Mouse (Mus musculus) stomach, embryonic 14.5 days (tissue): Measurements from ENCODE around the gene Scn3b. TPM values are rescaled to one million over a fixed set of nuclear protein-coding genes. Genes with fewer than 3 reads are reported as not detected.

ENCODE experiments used
- ATAC-seq: fragments of 200-750 bp; cut with Nextera tagmentation; 2 replicates; pipeline ENCODE4 v1.8.0; 2017; ENCODE audit warnings: low read depth, moderate TSS enrichment; ENCODE audit not compliant: insufficient number of reproducible peaks, insufficient read depth, low FRiP score
- H3K27ac ChIP-seq: fragments of 300-500 bp; sonication (generic); 2 replicates; pipeline ENCODE4 v1.5.1; 2014; ENCODE audit warnings: mild to moderate bottlenecking, low read length, moderate library complexity, mixed read lengths
- H3K27me3 ChIP-seq: fragments of 300-500 bp; sonication (generic); 2 replicates; pipeline ENCODE4 v1.6.1; 2014; ENCODE audit warnings: low read length, control low read depth, mixed read lengths; ENCODE audit not compliant: control insufficient read depth, insufficient read depth
- H3K36me3 ChIP-seq: fragments of 300-500 bp; sonication (generic); 2 replicates; pipeline ENCODE4 v1.6.1; 2014; ENCODE audit warnings: mild to moderate bottlenecking, control low read depth, low read length, moderate library complexity, mixed read lengths; ENCODE audit not compliant: control insufficient read depth, insufficient read depth
- H3K4me1 ChIP-seq: fragments of 300-500 bp; sonication (generic); 2 replicates; pipeline ENCODE4 v1.6.1; 2014; ENCODE audit warnings: low read length, control low read depth, mixed read lengths; ENCODE audit not compliant: control insufficient read depth, insufficient read depth
- H3K4me2 ChIP-seq: fragments of 300-500 bp; sonication (generic); replicated peaks from 2 replicates; pipeline ENCODE4 v1.6.1; 2014; ENCODE audit warnings: low read depth, low read length, control low read depth
- H3K4me3 ChIP-seq: fragments of 300-500 bp; sonication (generic); 2 replicates; pipeline ENCODE4 v1.5.1; 2014; ENCODE audit warnings: low read depth, low read length, control low read depth
- H3K9ac ChIP-seq: fragments of 300-500 bp; sonication (generic); replicated peaks from 2 replicates; pipeline ENCODE4 v1.6.1; 2014; ENCODE audit warnings: low read depth, mild to moderate bottlenecking, control low read depth, low read length, moderate library complexity, mixed read lengths
- H3K9me3 ChIP-seq: fragments of 300-500 bp; sonication (generic); 2 replicates; pipeline ENCODE4 v1.6.1; 2016; ENCODE audit warnings: low read depth, low read length, control low read depth; ENCODE audit not compliant: control insufficient read depth
- WGBS: fragments of 180-500 bp; shearing (Covaris S2); extraction: QIAGEN DNeasy Blood & Tissue Kit; methylation state at CpG from one replicate; pipeline ENCODE4 v1.1.7; 2014; 5-methylcytosine and 5-hydroxymethylcytosine counted together
- polyA plus RNA-seq: library from polyadenylated mRNA; unstranded; fragments of >200 nt; fragmentation: Nextera tagmentation; extraction: Ambion mirVana; gene quantifications from 2 replicates; pipeline ENCODE4 v1.2.1, GENCODE M21; 2014

Gene Scn3b
- polyA plus RNA-seq, 1 experiment from 2014 or later, result 7.9 TPM

GRCm38 (mm10) chr9:40331411-40332286 lies 62.6 kb downstream of the Scn3b start:
- Histone ChIP-seq H3K4me1 (no peaks in the 10 kb centered on the region), H3K36me3 (0 out of 2 replicates have a peak, but pooled peaks cover 4% of the 10 kb centered on the region), H3K4me2 (no peak overlapping the region), H3K27me3 (no peaks in the 10 kb centered on the region), H3K4me3 (no peak overlapping the region), H3K9me3 (no peaks in the 10 kb centered on the region), H3K27ac (no peak overlapping the region), H3K9ac (no peak overlapping the region)
- 82% methylated on average over 15 of the region's 15 CpGs for WGBS
- no peak for ATAC-seq

GRCm38 (mm10) chr9:40332326-40332725 lies 63.3 kb downstream of the Scn3b start:
- Histone ChIP-seq H3K4me1 (no peaks in the 10 kb centered on the region), H3K9me3 (no peaks in the 10 kb centered on the region), H3K4me3 (no peak overlapping the region), H3K4me2 (no peak overlapping the region), H3K27me3 (no peaks in the 10 kb centered on the region), H3K27ac (no peak overlapping the region), H3K9ac (no peak overlapping the region), H3K36me3 (0 out of 2 replicates have a peak, but pooled peaks cover 4% of the 10 kb centered on the region)
- 70% methylated on average over 4 of the region's 4 CpGs for WGBS
- ATAC-seq, result no peak

GRCm38 (mm10) chr9:40332731-40333648 lies 64.0 kb downstream of the Scn3b start:
- Histone ChIP-seq H3K27me3 (no peaks in the 10 kb centered on the region), H3K4me1 (no peaks in the 10 kb centered on the region), H3K36me3 (0 out of 2 replicates have a peak, but pooled peaks cover 3% of the 10 kb centered on the region), H3K9ac (no peak overlapping the region), H3K27ac (no peak overlapping the region), H3K4me3 (no peak overlapping the region), H3K9me3 (no peaks in the 10 kb centered on the region), H3K4me2 (no peak overlapping the region)
- ATAC-seq, result no peak
- 80% methylated on average over 31 of the region's 31 CpGs for WGBS

- Histone ChIP-seq H3K36me3 (no peaks in the 10 kb centered on the region), H3K27ac (no peak overlapping the region), H3K27me3 (no peaks in the 10 kb centered on the region), H3K4me1 (no peaks in the 10 kb centered on the region), H3K9ac (no peak overlapping the region), H3K9me3 (no peaks in the 10 kb centered on the region), H3K4me2 (no peak overlapping the region), H3K4me3 (no peak overlapping the region)
- ATAC-seq, result no peak
- 60% methylated on average over 9 of the region's 9 CpGs for WGBS
Measured at GRCm38 (mm10) chr9:40333649-40334396, 64.8 kb downstream of the Scn3b start.

GRCm38 (mm10) chr9:40334617-40335016 lies 65.6 kb downstream of the Scn3b start:
- no peak overlapping the region for H3K4me3 ChIP-seq
- H3K9me3 ChIP-seq, result no peaks in the 10 kb centered on the region
- 74% methylated on average over 2 of the region's 2 CpGs for WGBS
- no peak overlapping the region for H3K9ac ChIP-seq
- H3K27ac ChIP-seq, result no peak overlapping the region
- H3K4me1 ChIP-seq, result no peaks in the 10 kb centered on the region
- no peaks in the 10 kb centered on the region for H3K36me3 ChIP-seq
- ATAC-seq, result no peak
- H3K27me3 ChIP-seq, result no peaks in the 10 kb centered on the region
- no peak overlapping the region for H3K4me2 ChIP-seq

GRCm38 (mm10) chr9:40336701-40337100 lies 67.7 kb downstream of the Scn3b start:
- Histone ChIP-seq H3K27me3 (no peaks in the 10 kb centered on the region), H3K9ac (no peak overlapping the region), H3K27ac (no peak overlapping the region), H3K4me3 (no peak overlapping the region), H3K36me3 (no peaks in the 10 kb centered on the region), H3K4me1 (no peaks in the 10 kb centered on the region), H3K4me2 (no peak overlapping the region), H3K9me3 (no peaks in the 10 kb centered on the region)
- ATAC-seq, result no peak
- WGBS, result 76% methylated on average over 5 of the region's 5 CpGs

GRCm38 (mm10) chr9:40337131-40337820 lies 68.3 kb downstream of the Scn3b start:
- no peaks in the 10 kb centered on the region for H3K4me1 ChIP-seq
- H3K27me3 ChIP-seq, result no peaks in the 10 kb centered on the region
- H3K9me3 ChIP-seq, result no peaks in the 10 kb centered on the region
- H3K4me2 ChIP-seq, result no peak overlapping the region
- no peak overlapping the region for H3K4me3 ChIP-seq
- ATAC-seq, result no peak
- 81% methylated on average over 4 of the region's 4 CpGs for WGBS
- no peaks in the 10 kb centered on the region for H3K36me3 ChIP-seq
- no peak overlapping the region for H3K27ac ChIP-seq
- H3K9ac ChIP-seq, result no peak overlapping the region
